Mouse (Mus musculus): ENCODE results near the gene BC052040. TPM values are rescaled to one million over a fixed set of nuclear protein-coding genes. Genes with fewer than 3 reads are reported as not detected.

The BC052040 gene
- polyA plus RNA-seq, 1 experiment = 37.9 TPM

DNA sequence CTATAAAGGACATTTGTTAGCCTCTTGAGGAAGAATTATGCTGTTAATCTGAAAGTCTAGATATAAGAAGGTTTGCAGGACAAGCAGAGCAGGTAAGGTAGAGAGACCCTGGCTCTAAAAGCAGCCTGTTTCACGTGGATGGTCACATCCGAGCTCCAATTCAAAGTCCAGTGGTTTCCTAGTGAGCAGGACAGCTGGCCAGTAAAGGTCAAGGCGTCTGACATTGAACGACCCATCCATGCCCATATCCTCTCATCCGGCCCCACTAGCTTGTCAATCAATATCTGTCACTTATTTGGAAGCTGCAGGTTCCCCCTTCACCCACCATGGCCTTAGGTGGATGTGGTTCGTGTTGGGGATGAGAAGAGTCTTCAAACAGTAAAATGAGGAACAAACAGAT lies 142.7 kb downstream of the BC052040 start:
- peak overlapping the region; percentile 27 for H3K27ac ChIP-seq (ENCODE audit: insufficient read depth, low read length)
- no peak overlapping the region for H3K9ac ChIP-seq (ENCODE audit: low read depth, poor library complexity, severe bottlenecking)
- H3K36me3 ChIP-seq (ENCODE audit: control insufficient read depth, insufficient read depth, low read length, poor library complexity, severe bottlenecking) = peaks cover 8% of the 10 kb centered on the region
- H3K4me1 ChIP-seq (ENCODE audit: control insufficient read depth, insufficient read depth, low read length) = peaks cover 4% of the 10 kb centered on the region
- no peaks in the 10 kb centered on the region for H3K27me3 ChIP-seq (ENCODE audit: control insufficient read depth, insufficient read depth, low read length, poor library complexity, severe bottlenecking)
- H3K4me3 ChIP-seq (ENCODE audit: low read depth, low read length) = no peak overlapping the region
- H3K9me3 ChIP-seq (replicated peaks; ENCODE audit: control insufficient read depth, insufficient read depth, low read length, poor library complexity, severe bottlenecking) = peaks cover 29% of the 10 kb centered on the region
- TF ChIP-seq CTCF (IDR thresholded peaks at IDR 0.05; ENCODE audit: low read depth, low read length) = no peak
- peak; percentile 87 for TF ChIP-seq EP300 (IDR thresholded peaks at IDR 0.05; ENCODE audit: insufficient read depth, low read depth, low read length)

DNA sequence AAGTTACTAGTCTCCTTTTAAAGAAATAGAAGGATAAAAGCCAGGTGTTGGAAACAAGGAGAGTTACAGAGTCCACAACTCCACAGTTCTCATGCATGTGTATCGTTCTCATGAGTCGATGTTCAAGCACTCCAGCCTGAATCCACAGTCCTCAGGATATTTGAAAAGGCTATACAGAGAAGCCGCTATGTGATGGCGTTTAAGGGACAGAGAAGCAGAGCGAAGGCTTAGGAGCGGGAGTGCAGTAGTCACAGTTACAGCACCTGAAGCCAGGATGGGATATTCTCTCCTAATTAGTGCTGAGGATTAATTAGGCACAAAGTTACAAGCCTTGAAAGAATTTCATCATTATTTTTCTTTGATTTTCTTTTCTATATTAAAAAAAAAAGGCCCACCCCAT lies 143.2 kb downstream of the BC052040 start:
- peaks cover 6% of the 10 kb centered on the region for H3K36me3 ChIP-seq (ENCODE audit: control insufficient read depth, insufficient read depth, low read length, poor library complexity, severe bottlenecking)
- peaks cover 24% of the 10 kb centered on the region for H3K9me3 ChIP-seq (replicated peaks; ENCODE audit: control insufficient read depth, insufficient read depth, low read length, poor library complexity, severe bottlenecking)
- no peak overlapping the region for H3K9ac ChIP-seq (ENCODE audit: low read depth, poor library complexity, severe bottlenecking)
- peak overlapping the region; percentile 27 for H3K27ac ChIP-seq (ENCODE audit: insufficient read depth, low read length)
- no peaks in the 10 kb centered on the region for H3K27me3 ChIP-seq (ENCODE audit: control insufficient read depth, insufficient read depth, low read length, poor library complexity, severe bottlenecking)
- TF ChIP-seq POLR2A (IDR thresholded peaks at IDR 0.05; ENCODE audit: insufficient read depth, low read length) = no peak
- no peak for TF ChIP-seq CTCF (IDR thresholded peaks at IDR 0.05; ENCODE audit: low read depth, low read length)
- no peak for TF ChIP-seq EP300 (IDR thresholded peaks at IDR 0.05; ENCODE audit: insufficient read depth, low read depth, low read length)
- H3K4me3 ChIP-seq (ENCODE audit: low read depth, low read length) = no peak overlapping the region
- peaks cover 4% of the 10 kb centered on the region for H3K4me1 ChIP-seq (ENCODE audit: control insufficient read depth, insufficient read depth, low read length)

DNA sequence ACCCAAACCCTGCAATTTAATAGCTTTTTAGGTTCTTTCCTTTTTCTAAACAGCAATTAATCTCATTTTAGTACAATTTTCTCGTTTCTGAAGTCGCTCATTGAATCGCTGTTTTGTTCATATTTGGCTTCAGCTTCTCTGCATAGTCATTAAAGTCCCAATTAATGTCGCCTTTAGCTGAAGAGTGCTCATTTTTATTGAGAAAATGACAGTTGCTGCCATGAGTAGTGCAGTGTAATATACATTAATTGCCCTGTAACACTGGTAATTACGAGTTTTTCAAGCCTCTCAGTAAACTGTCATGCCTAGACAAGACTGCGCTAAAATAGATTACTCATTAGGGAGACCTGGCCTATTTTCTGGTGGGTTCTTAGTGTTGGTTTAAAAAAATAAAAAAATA lies 144.0 kb downstream of the BC052040 start:
- TF ChIP-seq EP300 (IDR thresholded peaks at IDR 0.05; ENCODE audit: insufficient read depth, low read depth, low read length) (no peak), CTCF (IDR thresholded peaks at IDR 0.05; ENCODE audit: low read depth, low read length) (no peak), POLR2A (IDR thresholded peaks at IDR 0.05; ENCODE audit: insufficient read depth, low read length) (no peak)
- Histone ChIP-seq H3K9me3 (replicated peaks; ENCODE audit: control insufficient read depth, insufficient read depth, low read length, poor library complexity, severe bottlenecking) (peaks cover 18% of the 10 kb centered on the region), H3K4me3 (ENCODE audit: low read depth, low read length) (no peak overlapping the region), H3K9ac (ENCODE audit: low read depth, poor library complexity, severe bottlenecking) (no peak overlapping the region), H3K36me3 (ENCODE audit: control insufficient read depth, insufficient read depth, low read length, poor library complexity, severe bottlenecking) (peaks cover 6% of the 10 kb centered on the region), H3K27ac (ENCODE audit: insufficient read depth, low read length) (no peak overlapping the region), H3K4me1 (ENCODE audit: control insufficient read depth, insufficient read depth, low read length) (peaks cover 4% of the 10 kb centered on the region), H3K27me3 (ENCODE audit: control insufficient read depth, insufficient read depth, low read length, poor library complexity, severe bottlenecking) (no peaks in the 10 kb centered on the region)

DNA sequence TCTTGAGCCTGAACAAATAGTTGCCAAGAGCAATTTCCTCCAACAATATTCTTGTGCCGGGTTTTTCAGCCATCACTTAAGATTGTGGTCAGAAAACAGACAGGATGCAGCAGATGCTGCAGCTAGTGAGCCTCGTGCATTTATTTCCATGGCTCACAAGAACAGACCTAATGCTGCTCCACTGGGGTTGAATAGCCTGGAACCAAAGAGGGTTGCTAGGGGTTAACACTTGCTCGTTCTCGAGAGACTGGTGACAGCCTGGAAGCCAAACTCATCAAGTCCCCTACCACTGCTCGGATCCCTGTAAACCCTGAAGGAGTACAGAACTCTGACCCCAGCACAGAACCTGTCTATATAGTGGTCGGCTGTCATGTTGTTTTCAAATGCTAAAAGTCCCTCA lies 144.4 kb downstream of the BC052040 start:
- TF ChIP-seq EP300 (IDR thresholded peaks at IDR 0.05; ENCODE audit: insufficient read depth, low read depth, low read length) (no peak), CTCF (IDR thresholded peaks at IDR 0.05; ENCODE audit: low read depth, low read length) (no peak)
- peaks cover 13% of the 10 kb centered on the region for H3K9me3 ChIP-seq (replicated peaks; ENCODE audit: control insufficient read depth, insufficient read depth, low read length, poor library complexity, severe bottlenecking)
- H3K27me3 ChIP-seq (ENCODE audit: control insufficient read depth, insufficient read depth, low read length, poor library complexity, severe bottlenecking) = no peaks in the 10 kb centered on the region
- H3K36me3 ChIP-seq (ENCODE audit: control insufficient read depth, insufficient read depth, low read length, poor library complexity, severe bottlenecking) = peaks cover 5% of the 10 kb centered on the region
- no peak overlapping the region for H3K4me3 ChIP-seq (ENCODE audit: low read depth, low read length)
- H3K27ac ChIP-seq (ENCODE audit: insufficient read depth, low read length) = no peak overlapping the region
- H3K4me1 ChIP-seq (ENCODE audit: control insufficient read depth, insufficient read depth, low read length) = peaks cover 4% of the 10 kb centered on the region
- H3K9ac ChIP-seq (ENCODE audit: low read depth, poor library complexity, severe bottlenecking) = no peak overlapping the region

- Histone ChIP-seq H3K4me1 (ENCODE audit: control insufficient read depth, insufficient read depth, low read length) (peaks cover 4% of the 10 kb centered on the region), H3K36me3 (ENCODE audit: control insufficient read depth, insufficient read depth, low read length, poor library complexity, severe bottlenecking) (no peaks in the 10 kb centered on the region), H3K4me3 (ENCODE audit: low read depth, low read length) (no peak overlapping the region), H3K9ac (ENCODE audit: low read depth, poor library complexity, severe bottlenecking) (no peak overlapping the region), H3K27ac (ENCODE audit: insufficient read depth, low read length) (no peak overlapping the region), H3K9me3 (replicated peaks; ENCODE audit: control insufficient read depth, insufficient read depth, low read length, poor library complexity, severe bottlenecking) (peaks cover 5% of the 10 kb centered on the region), H3K27me3 (ENCODE audit: control insufficient read depth, insufficient read depth, low read length, poor library complexity, severe bottlenecking) (no peaks in the 10 kb centered on the region)
- TF ChIP-seq POLR2A (IDR thresholded peaks at IDR 0.05; ENCODE audit: insufficient read depth, low read length) = no peak
- no peak for TF ChIP-seq EP300 (IDR thresholded peaks at IDR 0.05; ENCODE audit: insufficient read depth, low read depth, low read length)
- TF ChIP-seq CTCF (IDR thresholded peaks at IDR 0.05; ENCODE audit: low read depth, low read length) = no peak
These were observed 145.3 kb downstream of the BC052040 start for GRCm38 (mm10) chr2:115726806-115727205.

- Histone ChIP-seq H3K4me1 (ENCODE audit: control insufficient read depth, insufficient read depth, low read length) (peaks cover 4% of the 10 kb centered on the region), H3K27ac (ENCODE audit: insufficient read depth, low read length) (no peak overlapping the region), H3K4me3 (ENCODE audit: low read depth, low read length) (no peak overlapping the region), H3K9ac (ENCODE audit: low read depth, poor library complexity, severe bottlenecking) (no peak overlapping the region), H3K27me3 (ENCODE audit: control insufficient read depth, insufficient read depth, low read length, poor library complexity, severe bottlenecking) (no peaks in the 10 kb centered on the region), H3K36me3 (ENCODE audit: control insufficient read depth, insufficient read depth, low read length, poor library complexity, severe bottlenecking) (no peaks in the 10 kb centered on the region), H3K9me3 (replicated peaks; ENCODE audit: control insufficient read depth, insufficient read depth, low read length, poor library complexity, severe bottlenecking) (no peaks in the 10 kb centered on the region)
- no peak for TF ChIP-seq CTCF (IDR thresholded peaks at IDR 0.05; ENCODE audit: low read depth, low read length)
- TF ChIP-seq EP300 (IDR thresholded peaks at IDR 0.05; ENCODE audit: insufficient read depth, low read depth, low read length) = no peak
- TF ChIP-seq POLR2A (IDR thresholded peaks at IDR 0.05; ENCODE audit: insufficient read depth, low read length) = no peak
These were observed 147.1 kb downstream of the BC052040 start for GRCm38 (mm10) chr2:115728627-115729026.

Measured in ES-Bruce4 (cell line).